Mouse (Mus musculus) lung, adult 2 months (tissue): ENCODE results near the gene Frem1. TPM values are rescaled to one million over a fixed set of nuclear protein-coding genes. Genes with fewer than 3 reads are reported as not detected.

Experiments
- DNase-seq: peaks from one replicate; pipeline ENCODE4 v3.0.0; 2022
- H3K4me1 ChIP-seq: fragments of 200-500 bp; 2 replicates; pipeline ENCODE4 v1.6.1; 2011; ENCODE audit warnings: low read length; ENCODE audit not compliant: control insufficient read depth, insufficient read depth
- H3K4me3 ChIP-seq: fragments of 200-500 bp; replicated peaks from 2 replicates; pipeline ENCODE3; 2011; ENCODE audit warnings: low read depth, mild to moderate bottlenecking, control low read depth, low read length; ENCODE audit errors: extremely low read depth
- CTCF ChIP-seq: fragments of 200-500 bp; IDR thresholded peaks from 2 replicates; pipeline ENCODE4 v1.5.1; 2011; ENCODE audit warnings: mild to moderate bottlenecking, low read length, control low read depth; ENCODE audit not compliant: insufficient read depth
- POLR2A ChIP-seq: fragments of 200-500 bp; IDR thresholded peaks from 2 replicates; pipeline ENCODE4 v1.6.1; 2011; ENCODE audit warnings: low read depth, mild to moderate bottlenecking, control low read depth, low read length, borderline replicate concordance; ENCODE audit errors: extremely low read depth
- WGBS: fragments of 180-500 bp; shearing (Covaris S2); methylation state at CpG from one replicate; pipeline ENCODE4 v1.1.7; 2018; 5-methylcytosine and 5-hydroxymethylcytosine counted together
- polyA plus RNA-seq: library from polyadenylated mRNA; depleted of rRNA; stranded (reverse); fragments of >200 nt; gene quantifications from 2 replicates; pipeline ENCODE4 v1.2.3, GENCODE M21; 2012

Gene Frem1
- polyA plus RNA-seq, 1 experiment: 4.1 TPM

DNA sequence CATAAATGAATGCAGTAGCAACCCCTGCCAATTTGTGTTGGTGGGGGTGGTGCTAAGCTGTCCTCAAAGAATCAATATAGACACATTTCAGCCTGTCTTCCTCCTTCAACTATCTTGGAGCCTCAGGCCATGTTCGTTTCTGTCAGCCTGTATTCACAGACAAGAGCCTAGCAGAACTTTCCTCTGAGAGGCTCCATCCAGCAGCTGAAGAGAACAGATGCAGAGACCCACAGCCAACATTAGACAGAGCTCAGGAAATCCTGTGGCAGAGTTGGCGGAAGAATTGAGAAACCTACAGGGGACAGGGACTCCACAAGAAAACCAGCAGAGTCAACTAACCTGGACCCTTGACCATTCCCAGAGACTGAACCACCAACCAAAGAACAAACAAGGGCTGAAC, 3.3 kb upstream of the Frem1 start:
- 59% methylated on average over 2 of the region's 2 CpGs for WGBS
- Histone ChIP-seq H3K4me3 (no peak overlapping the region), H3K4me1 (no peaks in the 10 kb centered on the region)
- no peak for DNase-seq
- TF ChIP-seq CTCF (no peak), POLR2A (no peak)

DNA sequence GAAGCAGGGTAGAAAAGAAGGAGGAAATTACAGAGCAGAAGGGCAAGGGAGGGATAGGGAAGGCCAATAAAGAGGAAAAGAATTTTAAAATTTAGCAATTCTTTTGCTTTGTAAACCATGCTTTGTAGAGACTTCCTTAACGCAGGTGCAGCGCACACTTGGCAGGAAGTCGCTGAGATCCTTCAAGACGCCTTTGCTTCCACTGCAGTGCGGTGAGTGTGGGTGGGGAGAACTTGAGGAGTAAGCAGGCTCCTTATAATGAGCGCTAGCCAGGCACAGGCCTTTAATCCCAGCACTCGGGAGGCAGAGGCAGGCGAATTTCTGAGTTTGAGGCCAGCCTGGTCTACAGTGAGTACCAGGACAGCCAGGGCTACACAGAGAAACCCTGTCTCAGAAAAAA, 1.1 kb upstream of the Frem1 start:
- DNase-seq: no peak
- Histone ChIP-seq H3K4me1 (no peaks in the 10 kb centered on the region), H3K4me3 (no peak overlapping the region)
- no peak for TF ChIP-seq CTCF
- no peak for TF ChIP-seq POLR2A
- WGBS: 60% methylated on average over 8 of the region's 8 CpGs

DNA sequence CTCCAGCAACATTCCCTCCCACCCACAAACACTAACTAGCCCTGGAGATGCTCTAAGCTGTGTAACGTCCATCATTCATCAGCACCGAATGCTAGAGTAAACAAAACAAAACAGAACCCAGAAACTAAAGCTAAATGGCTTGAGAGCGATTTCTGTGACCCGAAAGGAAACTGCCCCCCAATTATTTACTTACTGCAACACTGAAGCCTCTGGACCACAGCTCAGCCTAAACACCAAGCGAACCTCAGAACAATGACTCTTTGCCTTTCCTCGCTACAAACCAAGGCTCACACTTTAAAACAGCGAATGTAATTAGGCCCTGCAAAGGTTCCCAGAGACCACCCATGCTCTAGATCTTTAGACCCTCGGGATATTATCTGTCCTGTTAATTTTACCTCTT, 963 bp downstream of the Frem1 start:
- peak overlapping the region; percentile 9 for H3K4me3 ChIP-seq

DNA sequence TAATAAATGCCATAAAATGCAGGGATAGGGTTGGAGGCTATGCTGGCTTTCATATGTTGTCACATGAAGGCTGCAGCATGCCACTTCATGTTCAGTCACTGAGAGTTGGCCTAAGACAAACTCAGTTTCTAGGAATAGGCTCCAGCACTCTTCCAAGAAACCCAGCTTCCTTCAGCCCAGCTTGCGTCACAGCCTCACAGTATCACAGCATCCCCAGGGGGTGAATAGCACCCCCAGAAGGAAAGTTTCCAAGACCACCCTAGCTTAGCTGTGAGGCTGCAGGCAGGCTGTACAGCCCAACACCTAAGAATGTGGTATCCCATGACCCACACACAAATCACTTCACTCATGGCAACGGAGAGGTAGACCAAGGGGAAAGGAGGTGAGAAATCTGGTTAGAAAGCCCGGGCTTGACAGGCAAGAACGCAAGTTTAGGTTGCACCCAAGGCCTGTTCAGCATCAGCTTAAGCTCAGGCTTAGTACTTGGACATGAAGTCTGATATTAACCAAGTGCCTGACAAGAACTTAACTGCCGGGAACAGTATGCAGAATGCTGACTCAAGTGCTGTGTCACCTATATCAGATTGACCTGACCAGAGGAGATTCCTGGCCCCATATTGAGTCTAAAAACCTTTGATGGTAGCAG, 1.9 kb downstream of the Frem1 start:
- no peak for TF ChIP-seq CTCF
- no peak for TF ChIP-seq POLR2A
- DNase-seq: no peak
- H3K4me3 ChIP-seq: no peak overlapping the region
- WGBS: 71% methylated on average over 5 of the region's 5 CpGs
- H3K4me1 ChIP-seq: no peaks in the 10 kb centered on the region

More for the DNA sequence above, 963 bp downstream of the Frem1 start:
- DNase-seq: no peak
- TF ChIP-seq POLR2A: no peak
- no peak for TF ChIP-seq CTCF
- H3K4me1 ChIP-seq: no peaks in the 10 kb centered on the region
- 28% methylated on average over 8 of the region's 8 CpGs for WGBS

DNA sequence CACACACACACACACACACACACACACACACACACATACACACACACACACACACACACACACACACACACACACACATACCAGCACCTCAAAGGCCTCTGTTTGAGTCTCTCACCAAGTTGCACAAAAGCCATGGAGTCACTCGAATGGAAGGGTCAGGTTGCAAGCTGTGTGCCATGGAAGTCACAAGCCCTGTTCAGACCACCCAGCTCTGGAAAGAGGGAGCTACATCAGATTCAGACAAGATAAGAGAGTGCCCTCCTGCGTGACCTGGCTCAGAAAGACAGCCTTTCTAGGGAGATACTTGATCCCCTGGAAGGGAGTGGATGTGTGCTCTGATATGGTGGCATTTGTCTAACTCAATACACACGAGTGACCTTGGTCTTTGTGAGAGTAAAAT, 2.9 kb downstream of the Frem1 start:
- TF ChIP-seq POLR2A (no peak), CTCF (no peak)
- Histone ChIP-seq H3K4me1 (no peaks in the 10 kb centered on the region), H3K4me3 (no peak overlapping the region)
- WGBS: 79% methylated on average over 3 of the region's 3 CpGs
- DNase-seq: no peak

DNA sequence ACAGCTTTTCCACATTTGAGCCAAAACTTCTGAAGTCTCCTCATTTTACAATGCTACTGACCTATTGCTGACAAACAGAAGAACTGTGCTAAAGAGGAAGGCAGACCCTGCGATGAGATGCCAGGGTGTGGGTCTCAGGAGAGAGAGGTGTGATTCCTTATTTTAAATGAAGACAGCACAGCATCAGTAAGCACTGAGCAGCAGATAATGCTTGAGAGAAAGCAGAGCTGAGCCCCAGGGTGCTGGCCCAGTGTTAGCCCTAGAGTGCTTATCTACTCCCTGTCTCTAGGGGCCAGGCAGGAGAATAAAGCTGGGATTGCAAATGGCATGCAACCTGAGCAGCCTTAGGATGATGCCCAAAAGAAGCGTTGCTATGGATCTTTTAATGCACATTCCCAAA, 3.6 kb downstream of the Frem1 start:
- Histone ChIP-seq H3K4me3 (no peak overlapping the region), H3K4me1 (no peaks in the 10 kb centered on the region)
- no peak for DNase-seq
- WGBS: 67% methylated on average over 2 of the region's 2 CpGs
- TF ChIP-seq CTCF: no peak
- no peak for TF ChIP-seq POLR2A

DNA sequence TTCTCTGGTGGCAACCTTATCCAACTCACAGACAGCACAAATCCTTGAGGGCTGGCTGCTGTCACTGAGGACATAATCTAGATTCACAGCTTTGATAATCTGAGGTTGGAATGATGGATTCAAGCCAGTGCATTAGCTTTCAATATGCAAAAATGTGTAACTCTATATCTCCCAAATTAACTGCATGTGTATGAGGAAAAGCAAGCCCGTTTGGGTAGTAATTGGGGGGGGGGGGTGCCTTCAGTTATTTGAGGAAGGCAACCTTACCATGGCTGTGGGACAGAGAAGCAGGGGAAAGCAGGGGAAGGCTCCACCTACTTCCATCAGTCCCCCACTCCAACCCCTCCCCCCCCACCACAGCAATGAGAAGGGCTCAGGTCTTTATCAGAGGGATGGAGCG, 5.3 kb downstream of the Frem1 start:
- DNase-seq: no peak

DNA sequence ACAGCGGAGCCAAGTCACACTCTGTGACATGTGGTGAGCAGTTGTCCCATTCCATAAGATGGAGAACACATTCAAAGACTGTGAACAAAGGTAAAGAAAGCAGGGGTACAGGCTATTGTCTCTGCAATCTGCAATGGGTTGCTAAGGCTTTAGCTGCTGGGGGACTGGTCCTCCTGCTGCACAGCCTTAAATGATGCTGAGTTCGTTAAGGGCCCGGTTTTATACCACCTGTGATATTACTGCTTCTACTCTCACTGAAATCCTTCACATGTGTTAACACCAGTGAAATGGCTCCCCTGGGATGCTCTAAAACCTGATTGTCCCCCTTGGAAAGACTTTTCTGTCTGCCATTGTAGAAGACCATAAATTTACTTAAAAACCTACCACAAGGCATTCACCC, 6.1 kb downstream of the Frem1 start:
- TF ChIP-seq CTCF: no peak
- no peak for TF ChIP-seq POLR2A
- 86% methylated on average over 3 of the region's 3 CpGs for WGBS

More for the DNA sequence above, 5.3 kb downstream of the Frem1 start:
- 65% methylated on average over 2 of the region's 2 CpGs for WGBS
- H3K4me1 ChIP-seq: no peaks in the 10 kb centered on the region
- TF ChIP-seq CTCF: no peak
- no peak overlapping the region for H3K4me3 ChIP-seq

DNA sequence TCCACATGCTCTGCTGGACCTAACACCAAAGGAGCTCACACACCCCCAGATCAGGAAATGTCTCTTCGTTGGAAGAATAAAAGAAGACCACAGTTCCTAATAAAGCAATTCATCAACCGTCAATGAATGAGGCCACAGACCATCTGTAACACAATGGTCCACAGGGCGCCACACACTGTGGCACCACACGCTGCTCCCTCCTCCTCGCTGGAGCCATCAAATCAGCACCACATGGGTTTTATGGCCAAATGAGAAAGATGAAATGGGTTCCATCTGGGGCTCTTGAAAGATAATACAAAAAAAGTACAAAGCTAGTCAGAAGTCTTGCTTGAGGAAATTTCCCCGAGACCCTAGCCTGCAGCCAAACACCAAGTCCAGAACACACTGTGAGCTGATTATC, 6.9 kb downstream of the Frem1 start:
- no peak for TF ChIP-seq POLR2A
- no peak for TF ChIP-seq CTCF
- H3K4me1 ChIP-seq: no peaks in the 10 kb centered on the region
- no peak for DNase-seq
- 77% methylated on average over 6 of the region's 6 CpGs for WGBS
- H3K4me3 ChIP-seq: no peak overlapping the region

More for the DNA sequence above, 6.1 kb downstream of the Frem1 start:
- no peak overlapping the region for H3K4me3 ChIP-seq
- no peak for DNase-seq
- H3K4me1 ChIP-seq: no peaks in the 10 kb centered on the region

DNA sequence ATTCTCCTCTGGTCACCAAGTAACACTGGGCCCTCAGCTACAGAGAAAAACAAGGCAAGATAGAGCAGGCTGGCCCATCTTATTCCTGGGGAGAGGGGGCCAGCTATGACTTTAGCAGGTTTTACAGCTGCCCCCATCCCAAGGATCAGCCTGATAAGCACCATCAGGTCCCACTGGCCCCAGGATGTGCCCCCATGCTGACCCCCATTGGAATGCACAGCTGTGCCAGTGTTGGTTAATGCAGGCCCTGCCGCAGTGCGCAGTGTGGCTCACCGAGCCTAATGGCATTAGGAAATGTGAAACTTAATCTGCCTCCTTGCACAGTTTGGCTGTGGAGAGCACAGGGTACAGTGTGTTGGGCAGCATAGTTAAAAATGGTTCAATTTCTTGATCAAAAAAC, 11.4 kb downstream of the Frem1 start:
- H3K4me3 ChIP-seq: no peak overlapping the region
- WGBS: 67% methylated on average over 3 of the region's 3 CpGs
- H3K4me1 ChIP-seq: no peaks in the 10 kb centered on the region
- TF ChIP-seq POLR2A (no peak), CTCF (no peak)
- no peak for DNase-seq
